7 mouse cellular contexts compared by ENCODE assay signal in genomic region chr14:72869188-72869749, GRCm38 (mm10).
DNase-seq lines count a peak whose midpoint lies in the region; ATAC-seq and TF ChIP-seq lines count a peak whose summit lies in the region.

No protein-coding gene starts in this region.

- WGBS in lung, embryonic 15.5 days: 32% methylated on average over 20 of the region's 20 CpGs
- 39% methylated on average over 20 of the region's 20 CpGs for WGBS in embryonic facial prominence, embryonic 15.5 days

- H3K9me3 ChIP-seq in lung, embryonic 15.5 days: no peaks in the 10 kb centered on the region
- no peaks in the 10 kb centered on the region for H3K9me3 ChIP-seq in embryonic facial prominence, embryonic 15.5 days (replicated peaks)

- ATAC-seq in lung, embryonic 15.5 days (ENCODE audit: borderline replicate concordance, extremely low read depth, low FRiP score, low TSS enrichment): no peak
- peak; percentile 54 for ATAC-seq in activated CD4-positive, CD25-positive, alpha-beta regulatory T cell, adult 4 months
- ATAC-seq in embryonic facial prominence, embryonic 15.5 days (ENCODE audit: insufficient number of reproducible peaks, low FRiP score, low TSS enrichment, low read depth): no peak; the same call in 1 of the 2 replicates

- H3K36me3 ChIP-seq in lung, embryonic 15.5 days: no peaks in the 10 kb centered on the region
- H3K36me3 ChIP-seq in embryonic facial prominence, embryonic 15.5 days: no peaks in the 10 kb centered on the region
- H3K36me3 ChIP-seq in myocyte (ENCODE audit: control insufficient read depth, insufficient read depth): no peaks in the 10 kb centered on the region

- H3K27me3 ChIP-seq in lung, embryonic 15.5 days: no peaks in the 10 kb centered on the region
- no peaks in the 10 kb centered on the region for H3K27me3 ChIP-seq in embryonic facial prominence, embryonic 15.5 days
- H3K27me3 ChIP-seq in myocyte (ENCODE audit: control insufficient read depth, insufficient read depth, insufficient read length): no peaks in the 10 kb centered on the region

- H3K4me3 ChIP-seq in lung, embryonic 15.5 days: peak overlapping the region; percentile 11; the same call in 1 of the 2 replicates
- H3K4me3 ChIP-seq in embryonic facial prominence, embryonic 15.5 days (replicated peaks): no peak overlapping the region
- H3K4me3 ChIP-seq in myocyte: peak overlapping the region; percentile 1

- TF ChIP-seq POLR2A in myocyte (IDR thresholded peaks at IDR 0.05; ENCODE audit: insufficient read length, low read depth): no peak

- DNase-seq in lung, postnatal 10 days: no peak
- peak; percentile 40 to 48 for DNase-seq in layer of hippocampus, adult 18-20 months (ENCODE audit: low spot score in 2 of 2)
- no peak for DNase-seq in gastrocnemius, postnatal 10 days

- no peak overlapping the region for H3K27ac ChIP-seq in lung, embryonic 15.5 days
- no peak overlapping the region for H3K27ac ChIP-seq in embryonic facial prominence, embryonic 15.5 days (replicated peaks)

- no peaks in the 10 kb centered on the region for H3K79me2 ChIP-seq in myocyte (ENCODE audit: control insufficient read depth, insufficient read depth)

- no peak overlapping the region for H3ac ChIP-seq in myocyte (ENCODE audit: control insufficient read depth, insufficient read length)

- peaks cover 6% of the 10 kb centered on the region; the same call in 1 of the 2 replicates for H3K4me1 ChIP-seq in lung, embryonic 15.5 days
- H3K4me1 ChIP-seq in embryonic facial prominence, embryonic 15.5 days: 0 out of 2 replicates have a peak, but pooled peaks cover 7% of the 10 kb centered on the region

- H3K9ac ChIP-seq in lung, embryonic 15.5 days: no peak overlapping the region
- no peak overlapping the region for H3K9ac ChIP-seq in embryonic facial prominence, embryonic 15.5 days

- H3K4me2 ChIP-seq in lung, embryonic 15.5 days: peak overlapping the region; percentile 40
- peak overlapping the region; percentile 8; the same call in 1 of the 2 replicates for H3K4me2 ChIP-seq in embryonic facial prominence, embryonic 15.5 days (replicated peaks)
- H3K4me2 ChIP-seq in myocyte (ENCODE audit: low read depth): peak overlapping the region; percentile 77

TF ChIP-seq in myocyte, 11 proteins besides CTCF, POLR2A, EP300 and RAD21:
- TF ChIP-seq USF1 (IDR thresholded peaks at IDR 0.05; ENCODE audit: low read depth): no peak
- TF ChIP-seq CEBPB (IDR thresholded peaks at IDR 0.05; ENCODE audit: insufficient read depth, poor library complexity, severe bottlenecking): no peak
- TF ChIP-seq MYOD1 (IDR thresholded peaks at IDR 0.05; ENCODE audit: control insufficient read depth in 1 of 3, insufficient read length in 2 of 3, low read depth in 2 of 3): peak in 1 of 3 experiments; percentile 47

Comparison
In these comparisons a context has a peak if more than half of its experiments do, and no peak if none do; other contexts are left out.
1. H3K4me2 ChIP-seq: peak in every context shown above with its lines; median percentile 77 in myocyte; 40 in lung, embryonic 15.5 days; 8 in embryonic facial prominence, embryonic 15.5 days.
2. DNase-seq: peak in layer of hippocampus, adult 18-20 months (2 of 2); none in lung, postnatal 10 days (single experiment) and gastrocnemius, postnatal 10 days (single experiment).